Mouse (Mus musculus): Measurements from ENCODE around the gene Slc22a17. TPM values are rescaled to one million over a fixed set of nuclear protein-coding genes. Genes with fewer than 3 reads are reported as not detected.

Slc22a17 gene
- total RNA-seq (2023), result 2.2 to 5.5 TPM (median 3.5 TPM) in 4 replicates

DNA sequence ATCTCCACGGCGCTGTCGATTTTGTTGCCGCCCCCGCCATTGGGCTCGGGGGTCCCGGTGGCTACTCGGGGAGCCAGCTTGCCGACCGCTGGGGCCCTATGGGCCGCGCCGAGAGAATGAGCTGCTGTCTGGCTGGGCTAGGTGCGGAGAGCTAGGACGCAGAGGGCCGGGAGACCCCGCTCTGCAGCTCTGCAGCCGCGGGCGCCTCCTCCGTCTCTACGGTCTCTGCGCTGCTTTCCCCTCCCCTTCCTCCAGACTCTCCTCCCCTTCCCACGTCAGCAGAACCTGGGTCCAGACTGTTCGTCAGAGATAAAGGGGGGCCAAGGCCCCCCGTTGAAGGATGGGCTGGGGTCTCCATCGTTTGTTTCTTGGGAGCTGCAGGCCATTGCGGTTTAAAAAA is at the start of gene Slc22a17:
Slc22a17 (minus strand) TSS at position 247 of the 400 bp plus-strand sequence.

DNA sequence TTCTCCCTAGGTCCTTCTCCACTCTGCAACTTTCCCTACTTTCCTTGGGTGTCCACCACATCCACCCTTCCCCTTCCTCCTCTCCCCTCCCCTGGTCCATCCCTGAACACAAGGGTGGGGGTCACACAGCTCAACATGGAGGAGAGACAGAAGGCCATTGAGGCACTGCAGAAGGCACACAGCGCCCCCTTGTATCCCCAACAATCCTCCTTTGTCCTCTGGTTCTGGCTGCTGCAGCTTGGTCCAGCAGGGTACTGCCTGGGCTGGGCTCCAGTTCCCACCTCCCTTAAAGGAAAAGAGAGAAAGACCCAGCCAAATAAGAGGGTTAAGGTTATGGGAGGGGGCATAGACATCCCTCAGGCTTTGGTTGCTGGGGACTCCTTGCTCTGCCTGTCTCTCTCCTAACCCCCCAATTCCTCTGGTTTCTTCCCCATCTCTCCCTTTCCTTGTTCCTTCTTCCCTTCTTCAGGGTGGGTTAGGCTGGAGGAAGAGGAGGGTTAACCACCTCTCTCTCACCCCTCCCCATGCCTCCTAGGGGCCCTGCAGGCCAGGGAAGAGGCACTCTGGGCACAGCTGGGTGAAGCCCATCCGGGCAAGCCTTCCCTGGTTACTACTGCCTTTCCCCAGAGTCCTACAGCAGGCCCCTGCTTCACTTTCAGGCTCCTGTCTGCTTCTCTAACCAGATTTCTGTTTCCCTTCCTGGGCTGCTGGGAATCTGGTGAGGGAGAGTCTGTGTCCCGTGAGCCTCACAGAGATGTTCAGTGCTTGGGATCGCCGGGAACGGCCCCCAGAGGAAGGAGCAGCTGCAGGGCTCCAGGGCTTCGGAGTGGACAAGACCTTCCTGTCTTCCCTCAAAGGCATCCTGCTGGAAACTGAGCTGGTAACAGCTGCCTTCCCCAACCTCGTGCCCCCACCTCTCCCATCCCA is 23.2 kb upstream of the Slc22a17 start, which contains the start of gene Cmtm5:
Cmtm5 (plus strand) TSS at position 358 of the 927 bp plus-strand sequence.

DNA sequence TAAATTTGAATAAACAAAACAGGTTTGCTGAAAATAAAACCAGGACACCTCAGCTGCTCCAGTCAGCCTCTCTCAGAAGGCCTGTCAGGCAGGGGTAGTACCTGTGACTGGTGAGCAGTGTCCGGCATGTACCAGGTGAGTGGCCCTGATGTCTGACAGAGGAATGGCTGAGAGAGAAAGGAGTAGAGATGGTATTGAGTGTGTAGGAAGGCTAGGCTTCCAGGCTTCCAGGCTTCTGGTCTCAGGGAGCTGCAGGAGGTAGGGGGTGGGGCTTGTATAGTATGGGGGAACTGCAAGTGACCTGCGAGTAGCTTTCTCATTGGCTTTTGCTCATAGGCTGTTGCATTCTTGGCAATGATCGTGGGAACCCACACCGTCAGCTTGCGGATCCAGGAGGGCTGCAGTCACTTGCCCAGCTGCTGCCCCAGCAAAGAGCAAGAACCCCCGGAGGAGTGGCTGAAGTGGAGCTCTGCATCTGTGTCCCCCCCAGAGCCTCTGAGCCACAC is 19.8 kb upstream of the Slc22a17 start, which contains the start of gene Il25:
Il25 (plus strand) TSS at position 51 of the 506 bp plus-strand sequence.

DNA sequence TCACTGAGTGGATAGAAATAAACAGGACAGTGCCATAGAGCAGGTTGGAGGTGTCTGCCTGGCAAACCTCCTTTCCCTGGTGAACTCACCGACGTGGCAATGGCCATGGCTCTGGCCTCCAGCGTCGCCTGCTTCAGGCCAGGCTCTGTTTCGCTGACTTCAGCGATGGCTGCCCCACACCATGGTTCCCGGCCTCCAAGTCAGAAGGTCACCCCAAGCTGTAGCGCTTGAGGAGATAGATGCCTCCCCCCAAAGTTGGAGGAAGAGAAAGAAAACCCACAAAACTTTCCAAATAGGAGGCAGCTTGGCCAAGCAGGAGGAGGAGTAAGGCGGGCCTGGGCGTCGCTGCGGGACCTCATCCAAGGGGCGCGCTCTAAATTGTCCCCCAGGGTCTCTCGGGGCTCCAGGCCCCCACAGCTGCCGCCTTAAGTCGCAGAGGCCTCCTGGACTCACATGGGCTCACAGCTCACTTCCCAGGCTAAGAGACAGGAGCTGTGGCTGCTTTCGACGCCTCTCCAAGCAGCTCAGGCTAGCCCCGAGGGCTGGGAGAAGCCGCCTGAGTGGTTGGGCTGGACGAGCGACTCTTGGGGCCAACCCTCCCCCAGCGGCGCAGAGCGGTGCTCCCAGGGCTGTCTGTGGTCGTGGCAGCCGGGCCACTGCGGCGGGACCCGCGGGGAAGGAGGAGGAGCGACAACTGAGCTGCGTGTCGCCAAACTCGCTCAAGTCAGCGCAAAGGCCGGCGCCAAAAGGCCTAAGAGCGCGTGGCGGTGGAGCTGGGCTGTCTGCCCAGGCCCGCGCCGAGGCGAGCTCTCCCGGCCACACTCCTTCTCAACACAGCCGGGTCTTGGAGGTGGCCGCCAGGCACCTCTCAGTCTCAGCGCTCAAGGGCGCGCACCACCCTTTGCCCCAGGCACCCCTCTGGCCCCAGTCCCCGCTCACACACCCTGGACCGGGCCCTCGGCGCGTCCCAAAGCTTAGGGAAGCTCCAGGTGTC is 12.7 kb upstream of the Slc22a17 start, which contains the start of gene Efs:
Efs (minus strand) TSS at position 778 of the 994 bp plus-strand sequence.

DNA sequence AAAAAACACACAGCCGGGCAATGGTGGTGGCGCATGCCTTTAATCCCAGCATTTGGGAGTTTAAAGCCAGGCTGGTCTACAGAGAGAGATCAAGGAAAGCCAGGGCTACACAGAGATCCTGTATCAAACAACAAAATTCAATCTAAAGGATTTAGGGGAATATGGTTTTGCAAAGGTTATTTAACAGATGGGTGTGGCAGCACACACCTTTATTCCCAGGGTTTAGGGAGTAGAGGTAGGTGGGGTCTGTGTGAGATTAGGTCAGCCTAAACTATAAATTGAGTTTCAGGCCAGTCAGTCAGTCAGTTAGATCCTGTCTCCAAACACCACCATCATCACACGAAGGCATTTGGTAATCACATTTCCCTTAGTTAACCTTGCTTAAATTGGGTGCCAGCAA is 20.7 kb downstream of the Slc22a17 start, which contains the start of gene Pabpn1:
Pabpn1 (plus strand) TSS at position 301 of the 400 bp plus-strand sequence.

DNA sequence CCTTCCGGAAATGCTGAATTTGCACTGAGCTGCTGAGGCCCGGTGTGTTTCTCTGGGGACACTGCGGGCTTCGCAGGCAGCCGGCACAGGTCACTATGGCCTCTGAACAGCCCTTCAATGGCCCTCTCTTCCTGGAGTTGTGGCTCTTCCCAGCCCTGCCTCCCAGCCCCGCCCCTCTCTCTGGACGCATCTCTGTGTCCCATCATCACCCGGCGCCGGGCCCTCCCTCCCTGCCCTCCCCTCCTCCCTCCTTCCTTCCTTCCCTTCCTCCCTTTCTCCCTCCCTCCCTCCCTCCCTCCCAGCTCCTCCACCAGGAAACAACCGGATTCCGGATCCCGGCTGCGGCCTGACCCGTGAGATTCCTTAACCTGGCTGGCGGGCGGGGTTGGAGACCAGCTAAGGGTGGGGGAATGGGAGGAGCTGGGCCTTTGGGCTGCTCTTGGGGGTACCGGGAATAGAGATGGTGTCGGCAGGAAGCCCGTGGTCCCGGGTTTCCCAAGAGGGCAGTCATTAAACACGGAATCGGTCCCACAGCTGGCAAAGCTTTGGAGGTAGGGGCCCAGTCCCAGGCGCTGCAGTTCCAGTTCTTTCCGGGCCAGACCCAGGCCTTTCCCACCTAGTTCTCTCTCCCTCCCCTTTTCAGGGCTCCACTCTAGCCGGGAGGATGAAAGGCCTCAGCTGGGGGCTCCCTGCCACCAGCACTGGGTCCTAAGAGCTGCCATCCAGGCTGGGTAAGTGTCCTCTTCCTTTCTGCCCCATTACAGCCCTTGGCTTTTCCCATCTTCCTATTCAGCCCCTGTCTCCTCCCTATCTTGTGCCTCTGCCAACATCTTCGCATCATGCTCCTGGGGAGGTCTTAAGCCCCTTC is 29.5 kb downstream of the Slc22a17 start, which contains the start of the genes Bcl2l2 and Gm20521:
Bcl2l2 (plus strand) TSS at position 224 of the 868 bp plus-strand sequence.
Gm20521 (plus strand) TSS at position 288 of the 868 bp plus-strand sequence.

DNA sequence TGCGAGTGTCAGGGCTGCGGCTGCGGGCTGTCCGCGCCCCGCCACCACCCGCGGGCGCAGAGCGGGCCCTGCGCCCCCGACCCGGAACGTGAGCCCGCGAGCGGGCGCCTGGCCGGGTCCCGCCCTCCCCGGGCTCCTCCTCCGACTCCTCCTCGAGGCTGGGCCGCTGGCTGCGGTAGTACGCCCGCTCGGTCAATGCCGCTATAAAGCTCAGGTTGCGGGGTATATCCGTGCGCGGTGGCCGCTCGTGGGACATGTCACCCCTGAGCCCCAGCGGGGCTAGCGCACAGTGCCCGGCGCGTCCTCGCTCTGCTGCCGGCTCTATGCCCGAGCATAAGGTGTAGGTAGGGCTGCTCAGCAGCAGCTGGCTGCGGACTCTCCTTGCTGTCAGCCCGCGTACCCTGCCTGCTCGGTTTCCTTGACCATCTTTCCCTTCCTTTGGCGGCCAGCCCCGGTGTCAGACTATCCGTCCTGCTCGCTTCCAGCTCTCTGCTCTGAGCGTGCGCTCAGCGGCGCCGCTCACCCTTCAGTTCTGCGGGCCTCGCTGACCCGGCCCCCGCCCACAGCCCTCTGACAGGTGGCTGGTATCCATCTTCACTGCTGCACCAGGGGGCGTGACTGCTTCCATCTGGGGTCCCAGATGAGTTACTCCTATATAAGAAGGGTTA is 35.8 kb downstream of the Slc22a17 start, which contains the start of gene Ppp1r3e:
Ppp1r3e (minus strand) TSS at position 503 of the 668 bp plus-strand sequence.

DNA sequence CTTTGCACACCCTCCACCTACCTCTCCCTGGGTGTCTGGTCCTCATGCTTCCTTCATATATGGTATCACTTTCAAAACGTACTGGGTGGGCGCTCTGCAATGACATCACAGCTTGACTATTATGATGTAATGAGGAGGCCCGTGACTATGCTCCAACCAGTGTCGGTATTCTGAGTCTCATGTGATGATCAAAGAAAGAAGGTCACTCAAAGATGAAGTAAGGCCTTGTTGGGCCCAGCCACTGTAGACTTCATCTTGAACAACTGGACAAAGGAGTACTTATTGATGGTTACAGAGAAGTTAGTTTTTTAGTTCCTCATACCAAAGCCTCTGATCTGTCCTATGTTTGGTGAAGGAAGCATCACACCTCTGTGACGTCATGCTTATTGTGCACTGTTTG is 42.1 kb downstream of the Slc22a17 start, which contains the start of gene Homez:
Homez (minus strand) TSS at position 101 of the 400 bp plus-strand sequence.

Other genes with a start within 250 kb of the Slc22a17 start
- gene 1700123O20Rik, start 226.9 kb downstream of the Slc22a17 start, total RNA-seq (2023), result 28.7 to 31.2 TPM (median 29.6 TPM) in 4 replicates
- 517 to 556 TPM (median 537 TPM) in 4 replicates for gene Acin1, start 226.2 kb downstream of the Slc22a17 start, total RNA-seq (2023)
- not detected in 4 replicates for gene Gm29776, start 214.3 kb downstream of the Slc22a17 start, total RNA-seq (2023)
- not detected in 4 replicates for gene Cebpe, start 201.0 kb downstream of the Slc22a17 start, total RNA-seq (2023)
- gene Slc7a8, start 131.2 kb downstream of the Slc22a17 start, total RNA-seq (2023), result 0.23 to 0.75 TPM (median 0.39 TPM) in 4 replicates
- gene Rnf212b, start 99.0 kb downstream of the Slc22a17 start, total RNA-seq (2023), result not detected in 4 replicates
- gene Homez, start 42.2 kb downstream of the Slc22a17 start, total RNA-seq (2023), result 5.8 to 12.1 TPM (median 7.2 TPM) in 4 replicates
- gene Ppp1r3e, start 35.6 kb downstream of the Slc22a17 start, total RNA-seq (2023), result 1.5 to 4.7 TPM (median 2.8 TPM) in 4 replicates
- gene Bcl2l2, start 29.8 kb downstream of the Slc22a17 start, total RNA-seq (2023), result 7.9 to 12.7 TPM (median 9.6 TPM) in 4 replicates
- 2.0 to 2.7 TPM in 2 of 4 replicates, not detected in the others for gene Gm20521, start 29.7 kb downstream of the Slc22a17 start, total RNA-seq (2023)
- gene Pabpn1, start 20.6 kb downstream of the Slc22a17 start, total RNA-seq (2023), result 271 to 284 TPM (median 277 TPM) in 4 replicates
- gene Efs, start 13.0 kb upstream of the Slc22a17 start, total RNA-seq (2023), result not detected in 4 replicates
- not detected in 4 replicates for gene Il25, start 19.6 kb upstream of the Slc22a17 start, total RNA-seq (2023)
- gene Cmtm5, start 23.1 kb upstream of the Slc22a17 start, total RNA-seq (2023), result not detected in 4 replicates
- gene Myh6, start 53.8 kb upstream of the Slc22a17 start, total RNA-seq (2023), result not detected in 4 replicates
- gene Gm17428, start 63.8 kb upstream of the Slc22a17 start, total RNA-seq (2023), result not detected in 4 replicates
- gene Myh7, start 81.5 kb upstream of the Slc22a17 start, total RNA-seq (2023), result not detected in 4 replicates
- 65.3 to 77.2 TPM (median 71.8 TPM) in 4 replicates for gene Ngdn, start 102.3 kb upstream of the Slc22a17 start, total RNA-seq (2023)
- gene Zfhx2, start 179.2 kb upstream of the Slc22a17 start, total RNA-seq (2023), result 15.4 to 19.8 TPM (median 16.4 TPM) in 4 replicates
- gene Thtpa, start 181.7 kb upstream of the Slc22a17 start, total RNA-seq (2023), result 4.4 to 6.4 TPM (median 5.9 TPM) in 4 replicates
- gene Ap1g2, start 193.5 kb upstream of the Slc22a17 start, total RNA-seq (2023), result 112 to 137 TPM (median 125 TPM) in 4 replicates
- not detected in 4 replicates for gene Jph4, start 203.8 kb upstream of the Slc22a17 start, total RNA-seq (2023)